Mouse (Mus musculus): ENCODE results near the gene Pla2g2f. TPM values are rescaled to one million over a fixed set of nuclear protein-coding genes. Genes with fewer than 3 reads are reported as not detected.

The Pla2g2f gene
- polyA plus RNA-seq, 1 experiment from 2014 or later, result 0.13 TPM

- H3K4me1 ChIP-seq (ENCODE audit: control insufficient read depth, insufficient read depth, low read length), result 0 out of 2 replicates have a peak, but pooled peaks cover 2% of the 10 kb centered on the region
- 14% methylated on average over 7 of the region's 7 CpGs for WGBS
- H3K9ac ChIP-seq (replicated peaks; ENCODE audit: low read length), result no peak overlapping the region
- H3K4me2 ChIP-seq (ENCODE audit: low read length), result no peak overlapping the region
- ATAC-seq (ENCODE audit: low FRiP score, low TSS enrichment) (no peak), DNase-seq (peak; percentile 80)
- no peaks in the 10 kb centered on the region for H3K9me3 ChIP-seq (ENCODE audit: control insufficient read depth, low read length)
- no peaks in the 10 kb centered on the region for H3K36me3 ChIP-seq (ENCODE audit: control insufficient read depth, insufficient read depth, low read length)
- no peak overlapping the region for H3K27ac ChIP-seq (replicated peaks; ENCODE audit: low read depth, low read length)
- no peak overlapping the region for H3K4me3 ChIP-seq (replicated peaks; ENCODE audit: low read depth, low read length)
- H3K27me3 ChIP-seq (ENCODE audit: control insufficient read depth, insufficient read depth, low read length), result no peaks in the 10 kb centered on the region
These were observed 48.8 kb downstream of the Pla2g2f start for GRCm38 (mm10) chr4:138708636-138709035.

GRCm38 (mm10) chr4:138706620-138707019 lies 50.8 kb downstream of the Pla2g2f start:
- ATAC-seq (ENCODE audit: low FRiP score, low TSS enrichment) (no peak), DNase-seq (no peak)
- H3K4me3 ChIP-seq (replicated peaks; ENCODE audit: low read depth, low read length), result no peak overlapping the region
- H3K27ac ChIP-seq (replicated peaks; ENCODE audit: low read depth, low read length), result no peak overlapping the region
- H3K4me2 ChIP-seq (ENCODE audit: low read length), result no peak overlapping the region
- 95% methylated on average over 8 of the region's 8 CpGs for WGBS
- H3K9me3 ChIP-seq (ENCODE audit: control insufficient read depth, low read length), result no peaks in the 10 kb centered on the region
- no peaks in the 10 kb centered on the region for H3K27me3 ChIP-seq (ENCODE audit: control insufficient read depth, insufficient read depth, low read length)
- H3K9ac ChIP-seq (replicated peaks; ENCODE audit: low read length), result no peak overlapping the region
- no peaks in the 10 kb centered on the region for H3K36me3 ChIP-seq (ENCODE audit: control insufficient read depth, insufficient read depth, low read length)
- H3K4me1 ChIP-seq (ENCODE audit: control insufficient read depth, insufficient read depth, low read length), result 0 out of 2 replicates have a peak, but pooled peaks cover 3% of the 10 kb centered on the region

GRCm38 (mm10) chr4:138704169-138704568 lies 53.3 kb downstream of the Pla2g2f start:
- H3K4me3 ChIP-seq (replicated peaks; ENCODE audit: low read depth, low read length), result no peak overlapping the region
- no peaks in the 10 kb centered on the region for H3K36me3 ChIP-seq (ENCODE audit: control insufficient read depth, insufficient read depth, low read length)
- DNase-seq (no peak), ATAC-seq (ENCODE audit: low FRiP score, low TSS enrichment) (no peak)
- no peak overlapping the region for H3K9ac ChIP-seq (replicated peaks; ENCODE audit: low read length)
- WGBS, result 84% methylated on average over 4 of the region's 4 CpGs
- H3K27me3 ChIP-seq (ENCODE audit: control insufficient read depth, insufficient read depth, low read length), result no peaks in the 10 kb centered on the region
- H3K9me3 ChIP-seq (ENCODE audit: control insufficient read depth, low read length), result no peaks in the 10 kb centered on the region
- H3K27ac ChIP-seq (replicated peaks; ENCODE audit: low read depth, low read length), result no peak overlapping the region
- H3K4me2 ChIP-seq (ENCODE audit: low read length), result no peak overlapping the region
- 0 out of 2 replicates have a peak, but pooled peaks cover 3% of the 10 kb centered on the region for H3K4me1 ChIP-seq (ENCODE audit: control insufficient read depth, insufficient read depth, low read length)

- ATAC-seq (ENCODE audit: low FRiP score, low TSS enrichment), result no peak
- H3K9me3 ChIP-seq (ENCODE audit: control insufficient read depth, low read length), result no peaks in the 10 kb centered on the region
- WGBS, result 64% methylated on average over 7 of the region's 7 CpGs
- no peak overlapping the region for H3K4me2 ChIP-seq (ENCODE audit: low read length)
- no peaks in the 10 kb centered on the region for H3K27me3 ChIP-seq (ENCODE audit: control insufficient read depth, insufficient read depth, low read length)
- DNase-seq, result no peak
- H3K36me3 ChIP-seq (ENCODE audit: control insufficient read depth, insufficient read depth, low read length), result no peaks in the 10 kb centered on the region
- no peak overlapping the region for H3K27ac ChIP-seq (replicated peaks; ENCODE audit: low read depth, low read length)
- no peak overlapping the region for H3K4me3 ChIP-seq (replicated peaks; ENCODE audit: low read depth, low read length)
- H3K9ac ChIP-seq (replicated peaks; ENCODE audit: low read length), result no peak overlapping the region
- 0 out of 2 replicates have a peak, but pooled peaks cover 3% of the 10 kb centered on the region for H3K4me1 ChIP-seq (ENCODE audit: control insufficient read depth, insufficient read depth, low read length)
These were observed 53.8 kb downstream of the Pla2g2f start for GRCm38 (mm10) chr4:138703591-138703990.

- Histone ChIP-seq H3K4me3 (replicated peaks; ENCODE audit: low read depth, low read length) (no peak overlapping the region), H3K36me3 (ENCODE audit: control insufficient read depth, insufficient read depth, low read length) (no peaks in the 10 kb centered on the region), H3K27ac (replicated peaks; ENCODE audit: low read depth, low read length) (no peak overlapping the region), H3K4me1 (ENCODE audit: control insufficient read depth, insufficient read depth, low read length) (0 out of 2 replicates have a peak, but pooled peaks cover 3% of the 10 kb centered on the region), H3K9ac (replicated peaks; ENCODE audit: low read length) (no peak overlapping the region), H3K27me3 (ENCODE audit: control insufficient read depth, insufficient read depth, low read length) (no peaks in the 10 kb centered on the region), H3K4me2 (ENCODE audit: low read length) (no peak overlapping the region), H3K9me3 (ENCODE audit: control insufficient read depth, low read length) (no peaks in the 10 kb centered on the region)
- ATAC-seq (ENCODE audit: low FRiP score, low TSS enrichment) (no peak), DNase-seq (no peak)
- WGBS, result 81% methylated on average over 8 of the region's 8 CpGs
These were observed 54.9 kb downstream of the Pla2g2f start for GRCm38 (mm10) chr4:138702528-138702927.

- ATAC-seq (ENCODE audit: low FRiP score, low TSS enrichment), result no peak
- Histone ChIP-seq H3K27me3 (ENCODE audit: control insufficient read depth, insufficient read depth, low read length) (no peaks in the 10 kb centered on the region), H3K36me3 (ENCODE audit: control insufficient read depth, insufficient read depth, low read length) (no peaks in the 10 kb centered on the region), H3K4me3 (replicated peaks; ENCODE audit: low read depth, low read length) (no peak overlapping the region), H3K4me1 (ENCODE audit: control insufficient read depth, insufficient read depth, low read length) (0 out of 2 replicates have a peak, but pooled peaks cover 3% of the 10 kb centered on the region), H3K9me3 (ENCODE audit: control insufficient read depth, low read length) (no peaks in the 10 kb centered on the region), H3K4me2 (ENCODE audit: low read length) (no peak overlapping the region), H3K9ac (replicated peaks; ENCODE audit: low read length) (no peak overlapping the region), H3K27ac (replicated peaks; ENCODE audit: low read depth, low read length) (no peak overlapping the region)
- no peak for DNase-seq
- WGBS, result 79% methylated on average over 2 of the region's 2 CpGs
These were observed 55.4 kb downstream of the Pla2g2f start for GRCm38 (mm10) chr4:138702031-138702430.

- no peak overlapping the region for H3K4me2 ChIP-seq (ENCODE audit: low read length)
- ATAC-seq (ENCODE audit: low FRiP score, low TSS enrichment) (no peak), DNase-seq (no peak)
- no peaks in the 10 kb centered on the region for H3K27me3 ChIP-seq (ENCODE audit: control insufficient read depth, insufficient read depth, low read length)
- 71% methylated on average over 8 of the region's 8 CpGs for WGBS
- H3K36me3 ChIP-seq (ENCODE audit: control insufficient read depth, insufficient read depth, low read length), result no peaks in the 10 kb centered on the region
- H3K27ac ChIP-seq (replicated peaks; ENCODE audit: low read depth, low read length), result no peak overlapping the region
- H3K4me1 ChIP-seq (ENCODE audit: control insufficient read depth, insufficient read depth, low read length), result 0 out of 2 replicates have a peak, but pooled peaks cover 3% of the 10 kb centered on the region
- H3K9ac ChIP-seq (replicated peaks; ENCODE audit: low read length), result no peak overlapping the region
- H3K4me3 ChIP-seq (replicated peaks; ENCODE audit: low read depth, low read length), result no peak overlapping the region
- no peaks in the 10 kb centered on the region for H3K9me3 ChIP-seq (ENCODE audit: control insufficient read depth, low read length)
These were observed 56.3 kb downstream of the Pla2g2f start for GRCm38 (mm10) chr4:138701111-138701510.

Other genes with a start within 250 kb of the Pla2g2f start
- gene Vwa5b1, start 121.7 kb downstream of the Pla2g2f start, polyA plus RNA-seq (2014; fragmentation: Nextera tagmentation; extraction: Ambion mirVana), result 1.2 and 1.6 TPM in 2 replicates
- gene Pla2g2c, start 32.8 kb downstream of the Pla2g2f start, polyA plus RNA-seq (2014; fragmentation: Nextera tagmentation; extraction: Ambion mirVana), result 0.83 and 0.94 TPM in 2 replicates
- 3.0 and 3.9 TPM in 2 replicates for gene Ubxn10, start 20.5 kb downstream of the Pla2g2f start, polyA plus RNA-seq (2014; fragmentation: Nextera tagmentation; extraction: Ambion mirVana)
- gene Pla2g2d, start 18.1 kb upstream of the Pla2g2f start, polyA plus RNA-seq (2014; fragmentation: Nextera tagmentation; extraction: Ambion mirVana), result 0.43 TPM in 1 of 2 replicates, not detected in the other
- 0.23 and 0.87 TPM in 2 replicates for gene Pla2g5, start 105.9 kb upstream of the Pla2g2f start, polyA plus RNA-seq (2014; fragmentation: Nextera tagmentation; extraction: Ambion mirVana)
- not detected in 2 replicates for gene Gm13030, start 116.3 kb upstream of the Pla2g2f start, polyA plus RNA-seq (2014; fragmentation: Nextera tagmentation; extraction: Ambion mirVana)
- not detected in 2 replicates for gene Pla2g2e, start 120.3 kb upstream of the Pla2g2f start, polyA plus RNA-seq (2014; fragmentation: Nextera tagmentation; extraction: Ambion mirVana)
- 1.7 and 2.8 TPM in 2 replicates for gene Otud3, start 156.3 kb upstream of the Pla2g2f start, polyA plus RNA-seq (2014; fragmentation: Nextera tagmentation; extraction: Ambion mirVana)
- gene Rnf186, start 209.5 kb upstream of the Pla2g2f start, polyA plus RNA-seq (2014; fragmentation: Nextera tagmentation; extraction: Ambion mirVana), result not detected in 2 replicates
- 0.38 and 0.61 TPM in 2 replicates for gene Tmco4, start 215.3 kb upstream of the Pla2g2f start, polyA plus RNA-seq (2014; fragmentation: Nextera tagmentation; extraction: Ambion mirVana)

Measured in midbrain, embryonic 14.5 days (tissue).